Mouse (Mus musculus) embryonic facial prominence, embryonic 10.5 days (tissue): ENCODE results near the gene Clpp. TPM values are rescaled to one million over a fixed set of nuclear protein-coding genes. Genes with fewer than 3 reads are reported as not detected.

Experiments
- DNase-seq: peaks from one replicate; pipeline ENCODE4 v3.0.0-alpha.2; 2017; ENCODE audit warnings: low spot score
- H3K27ac ChIP-seq: fragments of 300-500 bp; sonication (generic); replicated peaks from 2 replicates; pipeline ENCODE4 v1.5.1; 2016; ENCODE audit warnings: mild to moderate bottlenecking
- H3K27me3 ChIP-seq: fragments of 300-500 bp; sonication (generic); replicated peaks from 2 replicates; pipeline ENCODE4 v1.6.1; 2016; ENCODE audit warnings: low read depth, mild to moderate bottlenecking; ENCODE audit not compliant: poor library complexity, severe bottlenecking
- H3K36me3 ChIP-seq: fragments of 300-500 bp; sonication (generic); replicated peaks from 2 replicates; pipeline ENCODE4 v1.6.1; 2016; ENCODE audit warnings: mild to moderate bottlenecking, moderate library complexity
- H3K4me1 ChIP-seq: fragments of 300-500 bp; sonication (generic); 2 replicates; pipeline ENCODE4 v1.6.1; 2016
- H3K4me3 ChIP-seq: fragments of 300-500 bp; sonication (generic); 2 replicates; pipeline ENCODE4 v1.5.1; 2016; ENCODE audit warnings: mild to moderate bottlenecking, moderate library complexity
- H3K9me3 ChIP-seq: fragments of 300-500 bp; sonication (generic); 2 replicates; pipeline ENCODE4 v1.6.1; 2016; ENCODE audit warnings: mild to moderate bottlenecking
- WGBS: fragments of 180-500 bp; shearing (Covaris S2); methylation state at CpG from one replicate; pipeline ENCODE4 v1.1.7; 2016; 5-methylcytosine and 5-hydroxymethylcytosine counted together
- polyA plus RNA-seq: library from polyadenylated mRNA; unstranded; fragments of >200 nt; fragmentation: Nextera tagmentation; extraction: Ambion mirVana; gene quantifications from 2 replicates; pipeline ENCODE4 v1.2.1, GENCODE M21; 2016

Clpp gene
- polyA plus RNA-seq, result 191 and 192 TPM in 2 replicates

DNA sequence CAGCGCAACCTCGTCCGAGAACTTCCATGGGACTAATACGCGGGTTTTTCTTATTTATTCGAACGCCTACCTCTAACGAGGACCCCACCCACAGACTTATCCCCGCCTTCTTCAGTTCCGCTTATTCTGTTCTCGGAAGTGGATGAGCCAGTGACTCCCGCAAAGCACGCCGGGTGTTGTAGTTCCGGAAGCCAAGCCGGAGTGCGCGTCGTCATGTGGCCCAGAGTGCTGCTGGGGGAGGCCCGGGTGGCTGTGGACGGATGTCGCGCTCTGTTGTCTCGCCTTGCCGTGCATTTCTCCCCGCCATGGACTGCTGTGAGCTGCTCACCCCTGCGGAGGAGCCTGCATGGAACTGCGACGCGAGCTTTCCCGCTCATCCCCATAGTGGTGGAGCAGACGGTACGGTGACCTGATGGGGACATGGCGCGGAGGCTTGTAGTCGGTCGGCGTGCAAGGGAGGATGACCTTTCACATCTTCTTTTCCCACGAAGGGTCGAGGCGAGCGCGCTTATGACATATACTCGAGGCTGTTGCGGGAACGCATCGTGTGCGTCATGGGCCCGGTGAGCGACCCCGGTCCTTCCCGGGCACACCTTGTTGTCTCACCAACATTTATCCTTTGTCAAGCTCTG lies at the start of gene Clpp:
Gene Clpp (plus strand): TSS at position 191 of the 632 bp plus-strand sequence.
- H3K27ac ChIP-seq, result peak within 1 kb of the TSS; percentile 91

DNA sequence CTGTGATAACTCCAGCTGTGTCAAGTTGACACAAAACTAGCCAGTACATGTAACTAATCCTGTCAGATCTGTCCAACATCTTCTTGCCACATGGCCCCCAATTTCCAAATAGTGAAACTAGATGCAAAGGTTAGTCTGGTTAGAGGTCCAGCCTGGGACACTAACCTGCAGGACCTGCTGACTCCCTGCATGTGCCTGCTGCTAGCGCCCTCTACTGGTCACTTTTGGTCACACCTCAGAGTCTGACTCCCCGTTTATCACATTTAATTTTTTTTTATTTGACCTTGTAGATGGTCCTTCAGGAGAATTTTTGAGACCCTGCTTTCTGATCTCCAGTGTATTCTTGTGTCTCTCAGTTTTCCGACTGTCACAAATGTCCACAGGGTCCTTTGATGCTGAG lies 39.2 kb upstream of the Clpp start:
- WGBS, result 17% methylated on average over 3 of the region's 3 CpGs
- H3K9me3 ChIP-seq, result no peaks in the 10 kb centered on the region
- H3K27me3 ChIP-seq, result no peaks in the 10 kb centered on the region
- no peak overlapping the region for H3K4me3 ChIP-seq
- no peak overlapping the region for H3K27ac ChIP-seq
- H3K36me3 ChIP-seq, result no peaks in the 10 kb centered on the region
- DNase-seq, result peak; percentile 50
- H3K4me1 ChIP-seq, result no peaks in the 10 kb centered on the region

More for the DNA sequence above, at the start of gene Clpp:
- no peaks in the 10 kb centered on the region for H3K27me3 ChIP-seq
- under 1% methylated on average over 52 of the region's 52 CpGs for WGBS
- peaks cover 13% of the 10 kb centered on the region for H3K4me1 ChIP-seq
- peak; percentile 93 for DNase-seq
- H3K4me3 ChIP-seq, result peak within 1 kb of the TSS; percentile 89
- peaks cover 43% of the 10 kb centered on the region for H3K36me3 ChIP-seq
- no peaks in the 10 kb centered on the region for H3K9me3 ChIP-seq

DNA sequence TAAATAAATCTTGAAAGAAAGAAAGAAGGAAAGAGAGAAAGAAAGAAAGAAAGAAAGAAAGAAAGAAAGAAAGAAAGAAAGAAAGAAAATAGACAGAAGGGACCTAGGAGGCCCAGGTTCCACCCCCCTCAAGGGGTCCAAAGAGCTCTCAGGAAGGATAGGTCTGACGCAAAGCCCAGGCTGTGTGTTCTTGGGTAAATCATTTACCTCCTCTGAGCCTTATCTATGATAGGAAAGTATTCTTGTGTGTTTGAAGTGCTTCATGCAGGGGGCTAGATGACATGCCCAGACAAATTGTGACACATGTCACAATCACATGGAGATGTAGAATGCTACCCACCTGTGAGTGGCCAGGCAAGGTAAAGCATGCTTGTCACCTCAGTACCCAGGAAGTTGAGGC lies 37.5 kb upstream of the Clpp start:
- WGBS, result 86% methylated on average over 1 of the region's 1 CpGs
- no peak for DNase-seq

DNA sequence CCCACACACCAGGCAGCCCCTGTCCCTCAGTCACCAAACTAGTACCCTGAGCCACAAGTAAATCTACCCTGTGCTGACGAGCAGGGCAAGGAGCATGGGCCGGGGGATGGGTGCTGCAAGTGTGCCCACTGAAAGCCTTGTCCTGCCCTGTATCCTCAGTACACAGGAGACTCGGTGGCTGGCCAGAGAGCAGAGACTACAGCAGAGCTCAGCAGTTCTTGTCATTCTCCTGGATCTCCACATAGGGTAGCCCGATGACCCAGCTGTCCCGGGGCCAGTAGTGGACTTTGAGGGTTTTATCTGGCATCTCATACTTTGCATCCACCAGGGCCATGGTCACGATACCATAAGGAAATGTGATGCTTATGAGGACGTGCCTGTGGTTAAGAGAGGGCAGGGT lies 35.2 kb upstream of the Clpp start:
- H3K27ac ChIP-seq, result no peak overlapping the region
- 83% methylated on average over 7 of the region's 7 CpGs for WGBS
- no peaks in the 10 kb centered on the region for H3K9me3 ChIP-seq
- H3K36me3 ChIP-seq, result no peaks in the 10 kb centered on the region
- no peak for DNase-seq
- no peak overlapping the region for H3K4me3 ChIP-seq
- H3K4me1 ChIP-seq, result no peaks in the 10 kb centered on the region
- no peaks in the 10 kb centered on the region for H3K27me3 ChIP-seq

More for the DNA sequence above, 37.5 kb upstream of the Clpp start:
- no peaks in the 10 kb centered on the region for H3K27me3 ChIP-seq
- no peaks in the 10 kb centered on the region for H3K36me3 ChIP-seq
- no peaks in the 10 kb centered on the region for H3K4me1 ChIP-seq
- no peaks in the 10 kb centered on the region for H3K9me3 ChIP-seq
- no peak overlapping the region for H3K4me3 ChIP-seq
- no peak overlapping the region for H3K27ac ChIP-seq

DNA sequence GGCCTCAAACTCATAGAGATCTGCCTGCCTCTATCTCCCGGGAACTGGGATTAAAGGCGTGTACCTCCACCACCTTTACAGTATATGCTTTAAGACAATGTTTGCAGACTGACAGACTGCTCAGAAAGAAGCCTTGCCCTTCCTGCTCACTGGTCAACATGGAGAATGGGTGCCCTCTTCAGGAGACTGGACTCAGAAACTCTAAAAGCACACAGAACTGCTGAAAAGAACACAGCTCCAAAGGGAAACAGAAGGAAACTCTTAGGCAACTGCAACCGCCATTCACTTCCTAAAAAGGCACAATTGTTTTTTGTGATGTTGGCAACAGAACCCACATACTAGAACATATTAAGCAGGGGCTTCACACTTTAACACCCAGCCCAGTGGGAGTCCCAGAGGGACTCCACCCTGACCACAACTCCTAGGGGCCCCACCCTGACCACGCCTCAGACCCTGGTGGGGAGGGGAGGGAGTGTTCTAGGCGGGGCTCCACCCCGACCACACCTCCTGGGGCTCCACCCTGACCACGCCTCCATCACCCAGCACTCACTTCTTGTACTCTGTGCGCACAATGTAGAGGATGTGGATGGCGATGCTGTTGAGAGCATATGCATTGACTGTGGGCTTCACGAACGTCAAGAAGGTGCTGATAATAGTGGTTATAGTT lies 32.2 kb upstream of the Clpp start:
- DNase-seq, result no peak
- Histone ChIP-seq H3K27me3 (no peaks in the 10 kb centered on the region), H3K36me3 (no peaks in the 10 kb centered on the region), H3K9me3 (no peaks in the 10 kb centered on the region), H3K4me1 (no peaks in the 10 kb centered on the region), H3K27ac (no peak overlapping the region), H3K4me3 (no peak overlapping the region)
- WGBS, result 29% methylated on average over 11 of the region's 11 CpGs

DNA sequence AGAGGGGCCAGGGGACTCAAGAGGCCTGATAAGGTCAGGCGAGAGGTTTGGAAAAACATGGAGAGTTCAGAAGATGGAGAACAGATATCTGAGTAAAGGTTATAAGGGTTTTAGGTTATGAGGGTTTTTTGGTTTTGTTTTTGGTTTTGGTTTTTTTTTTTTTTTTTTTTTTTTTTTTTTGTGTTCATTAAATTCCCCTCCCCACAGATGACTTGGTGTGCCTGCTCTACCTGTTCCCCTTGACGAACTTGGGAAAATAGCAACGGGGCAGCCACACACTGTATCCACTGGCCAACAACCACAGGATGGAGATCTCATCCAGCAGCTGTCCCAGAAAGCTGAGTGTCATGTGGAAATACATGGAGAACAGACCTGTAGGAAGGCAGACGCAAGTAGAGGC lies 31.4 kb upstream of the Clpp start:
- Histone ChIP-seq H3K4me3 (no peak overlapping the region), H3K27me3 (no peaks in the 10 kb centered on the region), H3K9me3 (no peaks in the 10 kb centered on the region), H3K27ac (no peak overlapping the region), H3K4me1 (no peaks in the 10 kb centered on the region), H3K36me3 (no peaks in the 10 kb centered on the region)
- 82% methylated on average over 4 of the region's 4 CpGs for WGBS
- no peak for DNase-seq

DNA sequence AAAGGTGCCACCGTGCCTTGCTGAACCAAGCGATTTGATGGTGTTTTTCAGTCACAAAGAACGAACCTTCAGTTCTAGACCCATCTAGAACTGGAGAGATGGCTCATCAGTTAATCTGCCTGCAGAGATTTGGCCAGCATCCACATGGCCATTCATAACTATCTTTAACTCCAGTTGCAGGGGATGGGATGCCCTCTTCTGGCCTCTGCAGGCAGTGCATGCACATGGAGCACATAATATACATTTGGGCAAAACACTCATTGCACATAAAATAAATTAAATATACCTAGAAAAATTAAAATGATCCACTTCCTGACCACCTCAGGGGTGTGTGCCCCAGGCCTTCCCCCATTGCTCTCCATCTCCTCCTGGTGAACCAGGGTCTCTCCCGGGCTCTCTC lies 28.2 kb upstream of the Clpp start:
- H3K36me3 ChIP-seq, result no peaks in the 10 kb centered on the region
- 90% methylated on average over 4 of the region's 4 CpGs for WGBS

DNA sequence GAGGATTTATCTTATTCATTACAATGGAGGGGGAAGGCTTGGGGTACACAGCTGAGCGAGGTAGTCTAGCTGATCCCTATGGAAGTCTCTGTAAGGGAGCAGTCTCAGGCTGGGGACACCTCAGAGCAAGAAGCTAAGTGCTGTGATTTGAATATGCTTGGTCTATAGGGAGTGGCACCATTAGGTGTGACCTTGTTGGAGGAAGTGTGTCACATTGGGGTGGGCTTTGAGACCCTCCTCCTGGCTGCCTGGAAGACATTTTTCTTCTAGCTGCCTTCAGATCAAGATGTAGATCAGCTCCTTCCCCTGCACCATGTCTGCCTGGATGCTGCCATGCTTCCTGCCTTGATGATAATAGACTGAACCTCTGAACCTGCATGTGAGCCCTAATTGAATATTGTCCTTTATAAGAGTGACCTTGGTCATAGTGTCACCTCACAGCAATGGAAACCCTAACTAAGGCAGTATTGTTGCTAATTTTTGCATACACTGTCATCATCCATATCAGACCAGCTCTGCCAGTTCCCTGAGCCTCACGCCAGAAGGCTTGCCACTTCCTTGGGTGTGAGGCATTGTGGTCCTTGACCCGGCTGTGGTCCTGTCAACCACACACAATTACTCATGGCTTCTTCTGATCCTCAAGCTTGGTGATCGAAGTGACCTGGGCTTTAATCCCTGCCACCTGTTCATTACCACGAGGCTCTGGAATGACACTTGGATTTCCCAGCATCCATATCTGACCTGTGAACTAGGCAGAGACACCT lies 27.3 kb upstream of the Clpp start:
- H3K9me3 ChIP-seq, result no peaks in the 10 kb centered on the region
- no peaks in the 10 kb centered on the region for H3K27me3 ChIP-seq
- no peaks in the 10 kb centered on the region for H3K4me1 ChIP-seq
- WGBS, result 83% methylated on average over 5 of the region's 5 CpGs
- no peaks in the 10 kb centered on the region for H3K36me3 ChIP-seq
- DNase-seq, result no peak
- H3K27ac ChIP-seq, result no peak overlapping the region
- no peak overlapping the region for H3K4me3 ChIP-seq

More for the DNA sequence above, 28.2 kb upstream of the Clpp start:
- Histone ChIP-seq H3K4me3 (no peak overlapping the region), H3K9me3 (no peaks in the 10 kb centered on the region), H3K27me3 (no peaks in the 10 kb centered on the region), H3K4me1 (no peaks in the 10 kb centered on the region), H3K27ac (no peak overlapping the region)
- no peak for DNase-seq

DNA sequence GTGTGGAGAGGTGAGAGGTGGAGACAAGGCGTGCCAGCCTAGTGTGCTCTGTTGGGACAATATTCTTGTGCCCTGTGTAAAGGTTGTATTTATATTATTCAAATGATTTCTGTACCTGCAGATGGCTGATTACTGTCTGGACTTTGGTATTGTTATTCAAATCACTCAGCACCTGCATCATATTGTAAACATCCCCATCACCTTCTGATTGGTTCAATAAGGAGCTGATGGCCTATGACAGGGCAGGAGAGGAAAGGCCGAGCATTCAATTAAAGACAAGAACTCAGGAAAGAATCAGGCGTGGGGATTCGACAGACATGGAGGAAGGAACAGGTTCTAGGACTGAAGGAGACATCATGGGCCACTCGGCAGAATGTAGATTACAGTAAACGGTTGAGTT lies 26.5 kb upstream of the Clpp start:
- Histone ChIP-seq H3K36me3 (no peaks in the 10 kb centered on the region), H3K9me3 (no peaks in the 10 kb centered on the region), H3K4me3 (no peak overlapping the region), H3K4me1 (no peaks in the 10 kb centered on the region), H3K27me3 (no peaks in the 10 kb centered on the region), H3K27ac (no peak overlapping the region)
- WGBS, result 81% methylated on average over 6 of the region's 6 CpGs
- DNase-seq, result no peak

DNA sequence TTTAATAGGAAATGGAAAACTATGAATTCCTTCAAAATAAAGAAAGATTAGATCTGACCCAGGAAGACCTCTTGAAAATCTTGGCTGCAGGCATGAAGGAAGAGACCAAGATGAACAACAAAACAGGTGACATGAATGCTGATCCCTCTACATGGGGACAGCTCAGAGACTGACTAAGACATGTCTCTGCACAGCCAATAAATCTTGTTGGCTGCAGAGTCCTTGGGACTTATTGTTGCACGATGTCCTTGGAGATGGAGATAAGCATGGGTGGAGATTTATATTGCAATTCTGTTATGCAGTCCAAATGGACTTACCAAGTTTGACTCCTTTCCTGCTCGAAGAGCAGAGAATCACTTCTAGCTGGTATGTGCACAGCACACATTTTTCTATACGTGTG lies 20.8 kb upstream of the Clpp start:
- Histone ChIP-seq H3K9me3 (no peaks in the 10 kb centered on the region), H3K4me3 (no peak overlapping the region), H3K4me1 (no peaks in the 10 kb centered on the region), H3K27me3 (no peaks in the 10 kb centered on the region), H3K36me3 (no peaks in the 10 kb centered on the region), H3K27ac (no peak overlapping the region)
- no peak for DNase-seq
- 79% methylated on average over 3 of the region's 3 CpGs for WGBS

DNA sequence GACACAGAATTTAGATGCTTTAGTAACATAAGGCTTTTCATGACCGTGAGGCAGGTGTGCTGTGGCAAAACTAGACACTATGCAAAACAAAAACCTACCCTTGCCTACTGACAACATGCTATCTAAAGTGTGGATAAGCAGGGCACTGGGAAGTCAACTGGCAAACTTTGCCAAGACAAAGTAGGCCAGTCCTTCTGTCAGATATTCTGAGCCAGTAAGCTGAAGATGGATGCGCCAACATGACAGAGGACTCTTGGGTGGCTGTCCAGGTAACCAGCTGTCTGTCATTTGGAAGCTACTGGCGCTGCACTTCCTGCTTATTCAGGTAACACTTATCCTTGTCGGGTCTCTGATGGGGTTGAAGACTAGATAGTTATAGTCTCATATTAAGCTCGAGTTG lies 20.0 kb upstream of the Clpp start:
- Histone ChIP-seq H3K36me3 (no peaks in the 10 kb centered on the region), H3K4me1 (no peaks in the 10 kb centered on the region), H3K27ac (no peak overlapping the region), H3K27me3 (no peaks in the 10 kb centered on the region), H3K4me3 (no peak overlapping the region), H3K9me3 (no peaks in the 10 kb centered on the region)
- 66% methylated on average over 5 of the region's 5 CpGs for WGBS
- DNase-seq, result no peak

DNA sequence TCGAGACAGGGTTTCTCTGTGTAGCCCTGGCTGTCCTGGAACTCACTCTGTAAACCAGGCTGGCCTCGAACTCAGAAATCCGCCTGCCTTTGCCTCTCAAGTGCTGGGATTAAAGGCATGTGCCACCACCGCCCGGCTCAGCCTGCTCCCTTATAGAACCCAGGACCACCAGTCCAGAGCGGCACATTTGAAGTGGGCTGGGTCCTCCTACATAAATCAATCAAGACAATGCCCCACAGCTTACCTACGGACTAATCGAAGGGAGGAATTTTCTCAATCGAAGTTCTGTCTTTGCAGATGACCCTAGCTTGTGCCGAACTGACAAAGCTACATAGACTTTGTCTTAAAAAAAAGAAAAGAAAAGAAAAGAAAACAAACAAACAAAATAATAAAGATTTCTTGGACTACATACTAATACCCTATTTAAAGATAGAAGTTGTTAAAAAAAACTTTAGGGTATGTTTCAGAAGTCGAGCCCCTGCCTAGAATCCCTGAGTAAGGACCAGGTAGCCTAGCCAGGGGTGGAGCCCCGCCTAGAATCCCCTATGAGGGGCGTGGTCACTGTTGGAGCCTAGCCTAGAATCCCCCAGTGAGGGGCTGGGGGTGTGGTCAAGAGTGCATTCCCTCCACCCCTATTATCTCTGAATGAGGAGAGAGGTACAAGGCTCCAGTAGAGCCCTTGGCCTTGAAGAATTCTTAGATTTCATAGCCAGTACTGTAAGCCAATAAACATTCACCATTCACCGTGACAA lies 16.0 kb upstream of the Clpp start:
- H3K36me3 ChIP-seq, result no peaks in the 10 kb centered on the region
- no peaks in the 10 kb centered on the region for H3K9me3 ChIP-seq
- no peak overlapping the region for H3K27ac ChIP-seq
- H3K4me3 ChIP-seq, result no peak overlapping the region
- no peak for DNase-seq
- WGBS, result 72% methylated on average over 14 of the region's 14 CpGs
- H3K4me1 ChIP-seq, result no peaks in the 10 kb centered on the region
- no peaks in the 10 kb centered on the region for H3K27me3 ChIP-seq
